In genomic region chr15:101973414-101974077, GRCm38 (mm10) we compare ENCODE assay signal across 9 mouse cellular contexts. TPM values are rescaled to one million over a fixed set of nuclear protein-coding genes. Genes with fewer than 3 reads are reported as not detected.
DNase-seq lines count a peak whose midpoint lies in the region; ATAC-seq lines count a peak whose summit lies in the region.
"Had no signal": no experiment of that assay in that cellular context is flagged by ENCODE, and none has a peak within 500 bp of the region (broad histone marks: within the 10 kb centered on the region; RNA-seq: fewer than 3 reads in every experiment).

No protein-coding gene starts in this region.

- ATAC-seq in embryonic facial prominence, embryonic 14.5 days (ENCODE audit: low read depth), result peak; percentile 55
- ATAC-seq in liver, embryonic 16.5 days (ENCODE audit: low read depth), result 0 out of 2 replicates have a peak, but pooled peaks have one; percentile 7
- ATAC-seq in neural tube, embryonic 12.5 days (ENCODE audit: low FRiP score, low read depth), result peak; percentile 38; the same call in 1 of the 2 replicates
- peak; percentile 7; the same call in 1 of the 2 replicates for ATAC-seq in stomach, embryonic 16.5 days (ENCODE audit: insufficient read depth, low FRiP score)

- peak; percentile 81 for DNase-seq in CD4-positive helper T cell, adult 2 months (ENCODE audit: low read depth, low spot score)
- peak; percentile 93 to 94 for DNase-seq in adrenal gland, postnatal 36 days
- DNase-seq in embryonic facial prominence, embryonic 14.5 days (ENCODE audit: low spot score), result peak; percentile 93
- DNase-seq in heart, adult 9 months (ENCODE audit: low spot score in 2 of 2), result peak; percentile 83 to 95
- peak; percentile 97 for DNase-seq in kidney, postnatal 10 days

- peak overlapping the region; percentile 19; the same call in 1 of the 2 replicates for H3K9ac ChIP-seq in embryonic facial prominence, embryonic 14.5 days (ENCODE audit: low read depth, low read length)
- H3K9ac ChIP-seq in liver, embryonic 16.5 days (ENCODE audit: low read depth, low read length), result no peak overlapping the region; the same call in 1 of the 2 replicates
- no peak overlapping the region for H3K9ac ChIP-seq in neural tube, embryonic 12.5 days
- H3K9ac ChIP-seq in stomach, embryonic 16.5 days (ENCODE audit: low read length), result peak overlapping the region; percentile 53

- H3K36me3 ChIP-seq in embryonic facial prominence, embryonic 14.5 days (ENCODE audit: control insufficient read depth, insufficient read depth, low read length), result no peaks in the 10 kb centered on the region
- H3K36me3 ChIP-seq in liver, embryonic 16.5 days (ENCODE audit: control insufficient read depth, insufficient read depth), result no peaks in the 10 kb centered on the region
- H3K36me3 ChIP-seq in neural tube, embryonic 12.5 days, result no peaks in the 10 kb centered on the region
- H3K36me3 ChIP-seq in stomach, embryonic 16.5 days (ENCODE audit: control insufficient read depth, insufficient read depth, low read length), result no peaks in the 10 kb centered on the region
- H3K36me3 ChIP-seq: heart, embryonic 13.5 days had no signal

- peaks cover 30% of the 10 kb centered on the region for H3K4me1 ChIP-seq in embryonic facial prominence, embryonic 14.5 days (ENCODE audit: control insufficient read depth, insufficient read depth, low read length)
- peaks cover 48% of the 10 kb centered on the region for H3K4me1 ChIP-seq in liver, embryonic 16.5 days (ENCODE audit: control insufficient read depth, low read depth, low read length)
- H3K4me1 ChIP-seq in neural tube, embryonic 12.5 days, result peaks cover 27% of the 10 kb centered on the region
- peaks cover 41% of the 10 kb centered on the region for H3K4me1 ChIP-seq in stomach, embryonic 16.5 days (ENCODE audit: control insufficient read depth, insufficient read depth, low read length)

- H3K27me3 ChIP-seq in embryonic facial prominence, embryonic 14.5 days (replicated peaks; ENCODE audit: control insufficient read depth, insufficient read depth, low read length), result no peaks in the 10 kb centered on the region
- H3K27me3 ChIP-seq in liver, embryonic 16.5 days (ENCODE audit: control insufficient read depth, insufficient read depth, low read depth, low read length), result no peaks in the 10 kb centered on the region
- peaks cover 5% of the 10 kb centered on the region for H3K27me3 ChIP-seq in neural tube, embryonic 12.5 days (replicated peaks)
- H3K27me3 ChIP-seq in stomach, embryonic 16.5 days (ENCODE audit: control insufficient read depth, insufficient read depth, low read length), result no peaks in the 10 kb centered on the region

- no peaks in the 10 kb centered on the region for H3K9me3 ChIP-seq in embryonic facial prominence, embryonic 14.5 days (ENCODE audit: control insufficient read depth, low read length)
- no peaks in the 10 kb centered on the region for H3K9me3 ChIP-seq in liver, embryonic 16.5 days (replicated peaks; ENCODE audit: control insufficient read depth, low read length)
- no peaks in the 10 kb centered on the region for H3K9me3 ChIP-seq in neural tube, embryonic 12.5 days
- H3K9me3 ChIP-seq in stomach, embryonic 16.5 days (replicated peaks; ENCODE audit: control insufficient read depth, low read length), result no peaks in the 10 kb centered on the region
- H3K9me3 ChIP-seq: heart, embryonic 13.5 days had no signal

- H3K27ac ChIP-seq in embryonic facial prominence, embryonic 14.5 days (replicated peaks; ENCODE audit: low read depth, low read length), result peak overlapping the region; percentile 65
- H3K27ac ChIP-seq in liver, embryonic 16.5 days (ENCODE audit: low read length), result no peak overlapping the region; the same call in 1 of the 2 replicates
- no peak overlapping the region for H3K27ac ChIP-seq in neural tube, embryonic 12.5 days
- peak overlapping the region; percentile 94 for H3K27ac ChIP-seq in stomach, embryonic 16.5 days (ENCODE audit: low read length)
- H3K27ac ChIP-seq: heart, embryonic 13.5 days had no signal

- H3K4me3 ChIP-seq in embryonic facial prominence, embryonic 14.5 days (ENCODE audit: low read depth, low read length), result no peak overlapping the region
- H3K4me3 ChIP-seq in liver, embryonic 16.5 days (ENCODE audit: low read depth, low read length), result no peak overlapping the region
- H3K4me3 ChIP-seq in neural tube, embryonic 12.5 days, result no peak overlapping the region
- no peak overlapping the region for H3K4me3 ChIP-seq in stomach, embryonic 16.5 days (replicated peaks; ENCODE audit: low read length)
- H3K4me3 ChIP-seq: heart, embryonic 13.5 days had no signal

- 0 out of 2 replicates have a peak overlapping the region, but pooled peaks have one; percentile 23 for H3K4me2 ChIP-seq in embryonic facial prominence, embryonic 14.5 days (ENCODE audit: low read depth, low read length)
- no peak overlapping the region for H3K4me2 ChIP-seq in liver, embryonic 16.5 days (ENCODE audit: low read depth, low read length)
- peak overlapping the region; percentile 28 for H3K4me2 ChIP-seq in neural tube, embryonic 12.5 days (replicated peaks)
- no peak overlapping the region for H3K4me2 ChIP-seq in stomach, embryonic 16.5 days (ENCODE audit: low read depth, low read length)
- H3K4me2 ChIP-seq: heart, embryonic 13.5 days had no signal

- whole genome bisulfite sequencing in embryonic facial prominence, embryonic 14.5 days, result 13% methylated on average over 15 of the region's 15 CpGs
- 7% methylated on average over 15 of the region's 15 CpGs for WGBS in liver, embryonic 16.5 days (ENCODE audit: insufficient replicate concordance)
- WGBS in neural tube, embryonic 12.5 days, result 10% methylated on average over 15 of the region's 15 CpGs
- 13% methylated on average over 15 of the region's 15 CpGs for WGBS in stomach, embryonic 16.5 days

RNA-seq across cellular contexts. Expression of gene Krt78, which starts 19.5 kb away (rescaled TPM):
- not detected for total RNA-seq in adrenal gland, postnatal 36 days (2021)
- 0.25 and 1.7 TPM in 2 replicates for polyA plus RNA-seq in embryonic facial prominence, embryonic 14.5 days (2014; fragmentation: Nextera tagmentation; extraction: Ambion mirVana)
- not detected in 2 replicates for polyA plus RNA-seq in liver, embryonic 16.5 days (2015; fragmentation: Nextera tagmentation; extraction: Ambion mirVana)
- polyA plus RNA-seq in neural tube, embryonic 12.5 days (2016; fragmentation: Nextera tagmentation; extraction: Ambion mirVana), result 0.05 TPM in 1 of 2 replicates, not detected in the other
- 23.6 and 43.1 TPM in 2 replicates for polyA plus RNA-seq in stomach, embryonic 16.5 days (2015; fragmentation: Nextera tagmentation; extraction: Ambion mirVana)
- polyA plus RNA-seq: heart, embryonic 13.5 days had no signal

RNA-seq across cellular contexts. Expression of gene Krt8, which starts 30.7 kb away (rescaled TPM):
- 1 to 10 TPM in 1 of 2 experiments, under 1 TPM in 1; 0.46 to 1.9 TPM for total RNA-seq in adrenal gland, postnatal 36 days (2021)
- 69.1 and 105 TPM in 2 replicates for polyA plus RNA-seq in embryonic facial prominence, embryonic 14.5 days (2014; fragmentation: Nextera tagmentation; extraction: Ambion mirVana)
- 120 and 130 TPM in 2 replicates for polyA plus RNA-seq in liver, embryonic 16.5 days (2015; fragmentation: Nextera tagmentation; extraction: Ambion mirVana)
- polyA plus RNA-seq in neural tube, embryonic 12.5 days (2016; fragmentation: Nextera tagmentation; extraction: Ambion mirVana), result 5.4 and 6.8 TPM in 2 replicates
- polyA plus RNA-seq in stomach, embryonic 16.5 days (2015; fragmentation: Nextera tagmentation; extraction: Ambion mirVana), result 1,152 and 1,422 TPM in 2 replicates

RNA-seq across cellular contexts. Expression of gene Krt79, which starts 33.4 kb away (rescaled TPM):
- total RNA-seq in adrenal gland, postnatal 36 days (2021), result 1 to 10 TPM in 1 of 2 experiments, under 1 TPM in 1; 0.99 to 1.5 TPM
- polyA plus RNA-seq in embryonic facial prominence, embryonic 14.5 days (2014; fragmentation: Nextera tagmentation; extraction: Ambion mirVana), result 8.9 and 9.2 TPM in 2 replicates
- polyA plus RNA-seq in liver, embryonic 16.5 days (2015; fragmentation: Nextera tagmentation; extraction: Ambion mirVana), result not detected in 2 replicates
- 0.18 TPM in 1 of 2 replicates, not detected in the other for polyA plus RNA-seq in neural tube, embryonic 12.5 days (2016; fragmentation: Nextera tagmentation; extraction: Ambion mirVana)
- polyA plus RNA-seq in stomach, embryonic 16.5 days (2015; fragmentation: Nextera tagmentation; extraction: Ambion mirVana), result 1.9 and 2.0 TPM in 2 replicates

RNA-seq across cellular contexts. Expression of gene Krt4, which starts 49.0 kb away (rescaled TPM):
- total RNA-seq in adrenal gland, postnatal 36 days (2021), result not detected
- polyA plus RNA-seq in embryonic facial prominence, embryonic 14.5 days (2014; fragmentation: Nextera tagmentation; extraction: Ambion mirVana), result 66.3 and 145 TPM in 2 replicates
- polyA plus RNA-seq in liver, embryonic 16.5 days (2015; fragmentation: Nextera tagmentation; extraction: Ambion mirVana), result 0.07 and 0.08 TPM in 2 replicates
- not detected in 2 replicates for polyA plus RNA-seq in neural tube, embryonic 12.5 days (2016; fragmentation: Nextera tagmentation; extraction: Ambion mirVana)
- polyA plus RNA-seq in stomach, embryonic 16.5 days (2015; fragmentation: Nextera tagmentation; extraction: Ambion mirVana), result 2,205 and 3,875 TPM in 2 replicates

RNA-seq across cellular contexts. Expression of gene Krt18, which starts 54.4 kb away (rescaled TPM):
- 1 to 10 TPM in 1 of 2 experiments, under 1 TPM in 1; 0.76 to 3.3 TPM for total RNA-seq in adrenal gland, postnatal 36 days (2021)
- polyA plus RNA-seq in embryonic facial prominence, embryonic 14.5 days (2014; fragmentation: Nextera tagmentation; extraction: Ambion mirVana), result 61.0 and 70.0 TPM in 2 replicates
- polyA plus RNA-seq in liver, embryonic 16.5 days (2015; fragmentation: Nextera tagmentation; extraction: Ambion mirVana), result 118 and 119 TPM in 2 replicates
- 4.1 and 4.2 TPM in 2 replicates for polyA plus RNA-seq in neural tube, embryonic 12.5 days (2016; fragmentation: Nextera tagmentation; extraction: Ambion mirVana)
- 550 and 609 TPM in 2 replicates for polyA plus RNA-seq in stomach, embryonic 16.5 days (2015; fragmentation: Nextera tagmentation; extraction: Ambion mirVana)

Comparison
In these comparisons a context has a peak if more than half of its experiments do, and no peak if none do; other contexts are left out.
1. H3K27ac ChIP-seq: peak in embryonic facial prominence, embryonic 14.5 days (single experiment) and stomach, embryonic 16.5 days (single experiment); none in liver, embryonic 16.5 days (single experiment) and neural tube, embryonic 12.5 days (single experiment).
2. H3K4me2 ChIP-seq: peak in embryonic facial prominence, embryonic 14.5 days (single experiment) and neural tube, embryonic 12.5 days (single experiment); none in liver, embryonic 16.5 days (single experiment) and stomach, embryonic 16.5 days (single experiment).
3. H3K9ac ChIP-seq: peak in embryonic facial prominence, embryonic 14.5 days (single experiment) and stomach, embryonic 16.5 days (single experiment); none in liver, embryonic 16.5 days (single experiment) and neural tube, embryonic 12.5 days (single experiment).
4. Peak in every context shown above with its lines, with median percentiles within 50 percentile points of each other: DNase-seq and ATAC-seq.